Mouse (Mus musculus) MEL (cell line): ENCODE measurements at regions not wholly inside any gene's neighbourhood (a gene's known extent, or its start where the extent isn't known, plus 50 kb on each side); places are given as distances from the start of the nearest gene placed in this dataset.

Experiments used
- CHD2 ChIP-seq: IDR thresholded peaks from 2 replicates; pipeline ENCODE4 v1.6.1; 2011; ENCODE audit warnings: low read length, improper control_type of control experiment
- CTCF ChIP-seq, 3 experiments: IDR thresholded peaks in 2 of 3; conservative IDR thresholded peaks in 1 of 3; 2 replicates each; pipeline ENCODE4 v1.5.1; 2011 to 2012; ENCODE audit warnings: low read length in 3 of 3, low read depth in 2 of 3, mild to moderate bottlenecking in 2 of 3, improper control_type of control experiment in 1 of 3, inconsistent platforms in 1 of 3, mixed read lengths in 1 of 3, moderate library complexity in 1 of 3; ENCODE audit not compliant: control insufficient read depth in 1 of 3, insufficient read depth in 1 of 3, poor library complexity in 1 of 3, severe bottlenecking in 1 of 3
- E2F4 ChIP-seq: IDR thresholded peaks from 2 replicates; pipeline ENCODE4 v1.6.1; 2011; ENCODE audit warnings: low read depth, low read length, improper control_type of control experiment, borderline replicate concordance
- EP300 ChIP-seq, 2 experiments: IDR thresholded peaks; 2 replicates each; pipeline ENCODE4 v1.6.1; 2011; ENCODE audit warnings: improper control_type of control experiment in 2 of 2, low read length in 2 of 2, low read depth in 1 of 2, mild to moderate bottlenecking in 1 of 2
- GATA1 ChIP-seq: IDR thresholded peaks from 2 replicates; pipeline ENCODE4 v1.6.1; 2011; ENCODE audit warnings: low read depth, low read length, improper control_type of control experiment
- POLR2A ChIP-seq, 2 experiments: IDR thresholded peaks; 2 replicates each; pipeline ENCODE4 v1.6.1; 2011 to 2012; ENCODE audit warnings: low read length in 2 of 2, mild to moderate bottlenecking in 2 of 2, control low read depth in 1 of 2, improper control_type of control experiment in 1 of 2, low read depth in 1 of 2, moderate library complexity in 1 of 2; ENCODE audit not compliant: control insufficient read depth in 1 of 2, insufficient read depth in 1 of 2, poor library complexity in 1 of 2
- TAL1 ChIP-seq: IDR thresholded peaks from 2 replicates; pipeline ENCODE4 v1.6.1; 2012; ENCODE audit warnings: mild to moderate bottlenecking, inconsistent platforms, low read length, moderate library complexity, mixed read lengths

GRCm38 (mm10) chr7:37403483-37403882 is 370.0 kb downstream of the Zfp536 start:
- TF ChIP-seq POLR2A (IDR thresholded peaks at IDR 0.05; ENCODE audit: control insufficient read depth in 1 of 2, insufficient read depth in 1 of 2, low read depth in 1 of 2, low read length in 2 of 2, poor library complexity in 1 of 2) (no peak), CTCF (IDR thresholded peaks at IDR 0.05 in 2 of 3, conservative IDR thresholded peaks at IDR 0.05 in 1 of 3; ENCODE audit: control insufficient read depth in 1 of 3, insufficient read depth in 1 of 3, low read depth in 2 of 3, low read length in 3 of 3, poor library complexity in 1 of 3, severe bottlenecking in 1 of 3) (no peak), CHD2 (no peak), TAL1 (no peak), GATA1 (no peak), EP300 (IDR thresholded peaks at IDR 0.05; ENCODE audit: low read depth in 1 of 2, low read length in 2 of 2) (no peak), E2F4 (no peak)
